20 mouse cellular contexts compared by ENCODE assay signal in the genomic region with DNA sequence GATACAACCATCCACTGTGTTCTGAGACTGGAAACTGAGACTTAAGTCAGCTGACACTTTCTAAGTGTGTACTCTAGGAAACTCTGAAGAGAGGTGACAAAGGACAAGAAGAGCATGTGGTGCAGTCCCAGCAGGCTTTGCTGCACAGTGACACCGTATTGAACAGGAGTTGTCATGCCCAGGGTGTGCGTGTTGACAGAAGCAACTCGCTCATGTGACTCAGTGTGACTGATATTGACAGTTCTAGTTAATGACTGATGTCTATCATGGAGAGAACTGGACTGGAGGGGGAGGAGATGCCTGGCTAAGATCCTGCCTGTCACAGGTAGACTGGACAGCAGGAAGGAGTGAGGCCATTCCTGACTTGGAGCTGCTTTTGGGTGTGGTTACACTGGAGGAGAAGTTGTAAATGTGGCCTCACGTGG.
A peak's percentile ranks its signal among the peaks of the same experiment; 100 is the strongest.
DNase-seq lines count a peak whose midpoint lies in the region; ATAC-seq lines count a peak whose summit lies in the region.
"Had no signal": no experiment of that assay in that cellular context is flagged by ENCODE, and none has a peak within 500 bp of the region (broad histone marks: within the 10 kb centered on the region; RNA-seq: fewer than 3 reads in every experiment).

No protein-coding gene starts in this region.

- no peak overlapping the region for H3K4me3 ChIP-seq in intestine, embryonic 16.5 days (ENCODE audit: low read length)
- H3K4me3 ChIP-seq in liver, embryonic 13.5 days (replicated peaks), result no peak overlapping the region
- no peak overlapping the region for H3K4me3 ChIP-seq in stomach, embryonic 15.5 days (replicated peaks)
- H3K4me3 ChIP-seq: embryonic facial prominence, embryonic 12.5 days; forebrain, embryonic 15.5 days; heart, embryonic 10.5 days had no signal

- H3K4me2 ChIP-seq in intestine, embryonic 16.5 days (ENCODE audit: low read depth, low read length), result no peak overlapping the region
- H3K4me2 ChIP-seq in liver, embryonic 13.5 days, result no peak overlapping the region
- H3K4me2 ChIP-seq in stomach, embryonic 15.5 days, result no peak overlapping the region
- H3K4me2 ChIP-seq: embryonic facial prominence, embryonic 12.5 days; forebrain, embryonic 15.5 days had no signal

- no peaks in the 10 kb centered on the region for H3K36me3 ChIP-seq in intestine, embryonic 16.5 days (ENCODE audit: control insufficient read depth, insufficient read depth, low read length)
- H3K36me3 ChIP-seq in liver, embryonic 13.5 days, result no peaks in the 10 kb centered on the region
- no peaks in the 10 kb centered on the region for H3K36me3 ChIP-seq in stomach, embryonic 15.5 days
- H3K36me3 ChIP-seq: embryonic facial prominence, embryonic 12.5 days; forebrain, embryonic 15.5 days; heart, embryonic 10.5 days had no signal

- WGBS in intestine, embryonic 16.5 days, result 56% methylated on average over 4 of the region's 4 CpGs
- 55% methylated on average over 4 of the region's 4 CpGs for WGBS in liver, embryonic 13.5 days (ENCODE audit: insufficient replicate concordance)
- WGBS in stomach, embryonic 15.5 days, result 67% methylated on average over 4 of the region's 4 CpGs

- peaks cover 5% of the 10 kb centered on the region for H3K4me1 ChIP-seq in intestine, embryonic 16.5 days (ENCODE audit: control insufficient read depth, insufficient read depth, low read length)
- peaks cover 19% of the 10 kb centered on the region; the same call in 1 of the 2 replicates for H3K4me1 ChIP-seq in liver, embryonic 13.5 days (replicated peaks)
- H3K4me1 ChIP-seq in stomach, embryonic 15.5 days, result peaks cover 7% of the 10 kb centered on the region; the same call in 1 of the 2 replicates

- no peaks in the 10 kb centered on the region for H3K9me3 ChIP-seq in intestine, embryonic 16.5 days (ENCODE audit: control insufficient read depth, low read length)
- no peaks in the 10 kb centered on the region for H3K9me3 ChIP-seq in liver, embryonic 13.5 days (replicated peaks)
- H3K9me3 ChIP-seq in stomach, embryonic 15.5 days, result no peaks in the 10 kb centered on the region
- H3K9me3 ChIP-seq: embryonic facial prominence, embryonic 12.5 days; forebrain, embryonic 15.5 days; heart, embryonic 10.5 days had no signal

- 0 out of 2 replicates have a peak overlapping the region, but pooled peaks have one; percentile 5 for H3K27ac ChIP-seq in intestine, embryonic 16.5 days (ENCODE audit: low read length)
- no peak overlapping the region for H3K27ac ChIP-seq in liver, embryonic 13.5 days
- no peak overlapping the region for H3K27ac ChIP-seq in stomach, embryonic 15.5 days
- H3K27ac ChIP-seq: embryonic facial prominence, embryonic 12.5 days; forebrain, embryonic 15.5 days; heart, embryonic 10.5 days; kidney, postnatal 0 days had no signal

- H3K27me3 ChIP-seq in intestine, embryonic 16.5 days (replicated peaks; ENCODE audit: control insufficient read depth, insufficient read depth, low read length), result no peaks in the 10 kb centered on the region
- H3K27me3 ChIP-seq in liver, embryonic 13.5 days, result peaks cover 3% of the 10 kb centered on the region; the same call in 1 of the 2 replicates
- H3K27me3 ChIP-seq in stomach, embryonic 15.5 days (replicated peaks), result no peaks in the 10 kb centered on the region
- H3K27me3 ChIP-seq: embryonic facial prominence, embryonic 12.5 days; forebrain, embryonic 15.5 days; Patski had no signal

- DNase-seq in T-cell, adult 2 months (ENCODE audit: low spot score), result peak; percentile 33
- no peak for DNase-seq in liver, embryonic 13.5 days
- DNase-seq in natural killer cell, adult 2 months (ENCODE audit: low spot score in 2 of 2), result no peak
- no peak for DNase-seq in thymus, postnatal 0 days (ENCODE audit: low spot score)
- DNase-seq in urinary bladder, postnatal 10 days (ENCODE audit: low spot score), result no peak
- DNase-seq: adrenal gland, postnatal 10 days; cerebellum, adult 9-11 months; gastrocnemius, postnatal 36 days; kidney, adult 11 months; lung, adult 2 months; lung, postnatal 36 days had no signal

- ATAC-seq in intestine, embryonic 16.5 days, result peak; percentile 86
- ATAC-seq in liver, embryonic 13.5 days (ENCODE audit: low read depth), result peak; percentile 69
- ATAC-seq in stomach, embryonic 15.5 days (ENCODE audit: insufficient read depth, low FRiP score, low read depth), result peak; percentile 18; the same call in 1 of the 2 replicates
- ATAC-seq: activated CD4-positive, CD25-positive, alpha-beta regulatory T cell, adult 4 months; forebrain, embryonic 15.5 days; midbrain, embryonic 16.5 days; Patski had no signal

- no peak overlapping the region for H3K9ac ChIP-seq in intestine, embryonic 16.5 days (ENCODE audit: low read depth, low read length)
- no peak overlapping the region for H3K9ac ChIP-seq in liver, embryonic 13.5 days
- H3K9ac ChIP-seq in stomach, embryonic 15.5 days, result no peak overlapping the region
- H3K9ac ChIP-seq: embryonic facial prominence, embryonic 12.5 days; forebrain, embryonic 15.5 days had no signal

Comparison
In these comparisons a context has a peak if more than half of its experiments do, and no peak if none do; other contexts are left out.
1. ATAC-seq: peak in every context shown above with its lines; median percentile 86 in intestine, embryonic 16.5 days; 69 in liver, embryonic 13.5 days; 18 in stomach, embryonic 15.5 days.